Mouse (Mus musculus) C3H10T1/2 (cell line): ENCODE results near the gene Egfr. TPM values are rescaled to one million over a fixed set of nuclear protein-coding genes. Genes with fewer than 3 reads are reported as not detected.

Source experiments
- polyA plus RNA-seq, 2 experiments: library from polyadenylated mRNA; unstranded; fragments of >200 nt; fragmentation: generic; extraction: Trizol; gene quantifications; one replicate each; pipeline ENCODE4 v1.2.1; 2012; ENCODE audit warnings: missing spikeins in 2 of 2

Gene Egfr
- 10 to 100 TPM in 1 of 2 experiments, under 1 TPM in 1; 0.55 to 27.5 TPM for polyA plus RNA-seq

DNA sequence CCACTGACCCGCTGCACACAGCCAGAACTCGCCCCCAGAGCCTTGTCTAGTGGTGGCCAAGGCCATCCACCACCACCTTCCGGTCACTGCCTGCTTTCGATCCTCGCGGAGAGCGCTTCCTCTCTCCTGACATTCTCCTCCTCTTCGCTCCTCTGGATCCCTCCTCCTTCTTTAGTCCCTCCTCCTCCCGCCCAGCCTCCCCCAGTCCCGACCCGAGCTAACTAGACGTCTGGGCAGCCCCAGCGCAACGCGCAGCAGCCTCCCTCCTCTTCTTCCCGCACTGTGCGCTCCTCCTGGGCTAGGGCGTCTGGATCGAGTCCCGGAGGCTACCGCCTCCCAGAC, at the start of gene Egfr:
Gene Egfr, plus strand, starts transcription at position 197 of the 342 bp plus-strand sequence.

DNA sequence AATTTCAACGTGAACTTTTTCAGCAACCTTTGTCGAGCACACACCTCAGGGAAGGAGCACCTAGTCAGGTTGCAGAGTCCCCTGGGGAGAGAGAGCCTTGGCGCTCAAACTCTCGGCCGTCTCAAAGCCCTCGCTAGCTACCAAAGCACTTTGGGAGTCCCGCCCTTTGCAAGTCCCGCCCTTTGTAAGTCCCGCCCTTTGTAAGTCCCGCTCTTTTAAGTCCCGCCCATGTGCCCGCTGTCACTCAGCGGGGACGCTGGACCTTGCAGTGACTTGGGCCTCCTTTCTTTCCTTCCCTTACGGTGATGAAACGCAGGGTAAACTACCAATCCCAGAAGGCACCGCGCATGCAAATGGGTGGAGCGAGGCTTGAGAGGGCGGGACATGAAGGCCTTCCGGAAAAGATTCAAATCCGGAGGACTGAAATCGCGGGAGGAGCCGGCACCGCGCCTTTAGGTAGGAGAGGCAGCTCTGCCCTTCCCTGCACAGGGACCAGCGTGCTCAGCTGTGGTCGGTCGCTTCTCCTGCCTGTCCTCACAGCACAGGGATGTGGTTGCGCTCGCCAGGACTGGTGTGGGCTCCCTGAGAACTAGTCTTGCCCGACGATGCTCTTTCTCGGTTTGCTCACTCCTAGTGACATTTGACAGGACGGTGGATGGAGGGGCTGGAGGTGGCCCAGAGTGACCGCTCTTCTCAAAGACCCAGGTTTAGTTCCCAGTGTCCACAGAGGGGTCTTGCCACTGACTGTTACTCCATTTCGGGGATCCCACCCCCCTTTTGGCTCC, 199.2 kb downstream of the Egfr start, which contains the start of gene Fbxo48:
Gene Fbxo48, plus strand, starts transcription at position 400 of the 785 bp plus-strand sequence.

Other genes with a start within 250 kb of the Egfr start
- gene Sec61g, start 243.7 kb upstream of the Egfr start, polyA plus RNA-seq, result 10 to 100 TPM; 30.3 to 44.2 TPM
- gene Fbxo48, start 199.2 kb downstream of the Egfr start, polyA plus RNA-seq, result under 1 TPM; 0.01 to 0.28 TPM